Mouse (Mus musculus) liver, adult 2 months (tissue): ENCODE results near the gene Dennd1c. TPM values are rescaled to one million over a fixed set of nuclear protein-coding genes. Genes with fewer than 3 reads are reported as not detected.
A peak's percentile ranks its signal among the peaks of the same experiment; 100 is the strongest.

Experiments
- DNase-seq: peaks from one replicate; pipeline ENCODE4 v3.0.0-alpha.2; 2011; ENCODE audit warnings: low read depth, low spot score; ENCODE audit errors: extremely low read depth
- H3K27ac ChIP-seq: fragments of 200-500 bp; replicated peaks from 2 replicates; pipeline ENCODE4 v1.5.1; 2012; ENCODE audit warnings: low read depth, mild to moderate bottlenecking, control low read depth, inconsistent platforms, low read length; ENCODE audit not compliant: insufficient read depth
- H3K27me3 ChIP-seq: fragments of 200-500 bp; 2 replicates; pipeline ENCODE4 v1.6.1; 2012; ENCODE audit warnings: mild to moderate bottlenecking, moderate library complexity, low read length, inconsistent platforms; ENCODE audit not compliant: control insufficient read depth, insufficient read depth
- H3K36me3 ChIP-seq: fragments of 200-500 bp; 2 replicates; pipeline ENCODE4 v1.6.1; 2012; ENCODE audit warnings: low read length, inconsistent platforms; ENCODE audit not compliant: control insufficient read depth, insufficient read depth
- H3K4me1 ChIP-seq: fragments of 200-500 bp; 2 replicates; pipeline ENCODE4 v1.6.1; 2011; ENCODE audit warnings: low read length; ENCODE audit not compliant: control insufficient read depth, insufficient read depth
- H3K4me3 ChIP-seq: fragments of 200-500 bp; 2 replicates; pipeline ENCODE4 v1.5.1; 2011; ENCODE audit warnings: low read depth, mild to moderate bottlenecking, control low read depth, low read length, moderate library complexity; ENCODE audit not compliant: insufficient read depth
- H3K79me2 ChIP-seq: fragments of 200-500 bp; 2 replicates; pipeline ENCODE4 v1.6.1; 2012; ENCODE audit warnings: inconsistent platforms, mild to moderate bottlenecking, low read length, moderate library complexity; ENCODE audit not compliant: control insufficient read depth, insufficient read depth
- H3K9ac ChIP-seq: fragments of 200-500 bp; 2 replicates; pipeline ENCODE4 v1.6.1; 2012; ENCODE audit warnings: low read depth, mild to moderate bottlenecking, control low read depth, inconsistent platforms, low read length
- CTCF ChIP-seq: fragments of 200-500 bp; IDR thresholded peaks from 2 replicates; pipeline ENCODE4 v1.5.1; 2011; ENCODE audit warnings: low read depth, low read length, control low read depth
- POLR2A ChIP-seq: fragments of 200-500 bp; IDR thresholded peaks from 2 replicates; pipeline ENCODE4 v1.6.1; 2011; ENCODE audit warnings: low read length, control low read depth; ENCODE audit not compliant: insufficient read depth; ENCODE audit errors: extremely low read depth
- WGBS: fragments of 180-500 bp; shearing (Covaris S2); methylation state at CpG from one replicate; pipeline ENCODE4 v1.1.7; 2018; 5-methylcytosine and 5-hydroxymethylcytosine counted together
- polyA plus RNA-seq: library from polyadenylated mRNA; depleted of rRNA; stranded (reverse); fragments of >200 nt; gene quantifications from 2 replicates; pipeline ENCODE4 v1.2.3, GENCODE M21; 2012; rRNA removed
- total RNA-seq: library from RNA; depleted of rRNA; stranded (reverse); fragments of >200 nt; gene quantifications from 2 replicates; pipeline ENCODE4 v1.2.3, GENCODE M21; 2014; rRNA removed

Dennd1c gene
- total RNA-seq (0.54 and 0.92 TPM in 2 replicates), polyA plus RNA-seq (1.2 and 1.6 TPM in 2 replicates)

GRCm38 (mm10) chr17:57078336-57078735 lies at the start of gene Dennd1c:
Dennd1c (minus strand) TSS chr17:57078514.
- TF ChIP-seq POLR2A: 0 out of 2 replicates have a peak, but pooled peaks have one; percentile 30
- TF ChIP-seq CTCF: no peak
- Histone ChIP-seq H3K79me2 (no peaks in the 10 kb centered on the region), H3K4me1 (no peaks in the 10 kb centered on the region), H3K27me3 (no peaks in the 10 kb centered on the region), H3K27ac (no peak within 1 kb of the TSS; the same call in 1 of the 2 replicates), H3K9ac (peak within 1 kb of the TSS; percentile 58; the same call in 1 of the 2 replicates), H3K4me3 (peak within 1 kb of the TSS; percentile 54), H3K36me3 (no peaks in the 10 kb centered on the region)
- 67% methylated on average over 6 of the region's 6 CpGs for WGBS
- no peak for DNase-seq

DNA sequence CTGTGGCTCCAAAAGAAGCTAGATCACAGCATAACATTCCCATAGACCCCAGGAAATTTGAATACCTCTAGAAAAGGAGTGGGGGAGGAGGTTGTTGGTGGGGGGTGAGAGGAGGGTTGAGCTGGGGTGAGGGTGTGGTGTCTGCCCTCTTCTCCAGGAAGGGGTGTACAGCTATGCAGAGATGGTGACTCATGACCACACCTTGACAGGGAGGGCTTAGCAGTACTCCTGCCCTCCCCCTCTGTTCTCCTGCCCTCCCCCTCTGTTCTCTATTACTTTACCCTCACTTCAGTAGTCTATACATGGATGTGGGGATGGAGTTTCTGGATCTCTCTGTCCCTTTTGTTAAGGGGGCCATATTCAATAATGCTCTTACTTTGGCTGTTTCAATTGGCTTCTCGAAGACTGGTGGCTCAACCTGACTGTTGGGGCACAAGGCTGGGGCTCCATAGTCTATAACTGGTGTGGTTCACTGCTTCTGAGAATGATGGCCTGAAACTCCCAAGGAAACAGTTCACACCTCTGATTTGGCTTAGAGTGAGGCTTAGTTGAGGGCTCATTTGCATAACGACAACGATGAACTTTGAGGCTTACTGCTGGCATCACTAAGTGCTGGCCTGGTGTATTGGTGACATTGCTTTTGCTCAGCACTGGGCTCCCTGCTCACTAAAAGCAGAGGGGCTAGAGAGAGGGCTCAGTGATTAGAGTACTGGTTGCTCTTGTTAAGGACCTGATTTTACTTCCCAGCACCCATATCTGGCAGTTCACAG lies 47.7 kb upstream of the Dennd1c start:
- no peaks in the 10 kb centered on the region for H3K4me1 ChIP-seq
- H3K27me3 ChIP-seq: no peaks in the 10 kb centered on the region
- no peak for DNase-seq
- no peak overlapping the region for H3K9ac ChIP-seq
- WGBS: 46% methylated on average over 3 of the region's 3 CpGs
- no peak for TF ChIP-seq POLR2A
- no peak for TF ChIP-seq CTCF
- H3K36me3 ChIP-seq: no peaks in the 10 kb centered on the region
- H3K4me3 ChIP-seq: no peak overlapping the region
- H3K79me2 ChIP-seq: no peaks in the 10 kb centered on the region
- no peak overlapping the region for H3K27ac ChIP-seq

GRCm38 (mm10) chr17:57124792-57125191 lies 46.5 kb upstream of the Dennd1c start:
- Histone ChIP-seq H3K27ac (no peak overlapping the region), H3K4me3 (no peak overlapping the region), H3K9ac (no peak overlapping the region), H3K36me3 (no peaks in the 10 kb centered on the region), H3K27me3 (no peaks in the 10 kb centered on the region), H3K79me2 (no peaks in the 10 kb centered on the region), H3K4me1 (no peaks in the 10 kb centered on the region)
- DNase-seq: no peak
- TF ChIP-seq CTCF (no peak), POLR2A (no peak)
- 77% methylated on average over 4 of the region's 4 CpGs for WGBS

DNA sequence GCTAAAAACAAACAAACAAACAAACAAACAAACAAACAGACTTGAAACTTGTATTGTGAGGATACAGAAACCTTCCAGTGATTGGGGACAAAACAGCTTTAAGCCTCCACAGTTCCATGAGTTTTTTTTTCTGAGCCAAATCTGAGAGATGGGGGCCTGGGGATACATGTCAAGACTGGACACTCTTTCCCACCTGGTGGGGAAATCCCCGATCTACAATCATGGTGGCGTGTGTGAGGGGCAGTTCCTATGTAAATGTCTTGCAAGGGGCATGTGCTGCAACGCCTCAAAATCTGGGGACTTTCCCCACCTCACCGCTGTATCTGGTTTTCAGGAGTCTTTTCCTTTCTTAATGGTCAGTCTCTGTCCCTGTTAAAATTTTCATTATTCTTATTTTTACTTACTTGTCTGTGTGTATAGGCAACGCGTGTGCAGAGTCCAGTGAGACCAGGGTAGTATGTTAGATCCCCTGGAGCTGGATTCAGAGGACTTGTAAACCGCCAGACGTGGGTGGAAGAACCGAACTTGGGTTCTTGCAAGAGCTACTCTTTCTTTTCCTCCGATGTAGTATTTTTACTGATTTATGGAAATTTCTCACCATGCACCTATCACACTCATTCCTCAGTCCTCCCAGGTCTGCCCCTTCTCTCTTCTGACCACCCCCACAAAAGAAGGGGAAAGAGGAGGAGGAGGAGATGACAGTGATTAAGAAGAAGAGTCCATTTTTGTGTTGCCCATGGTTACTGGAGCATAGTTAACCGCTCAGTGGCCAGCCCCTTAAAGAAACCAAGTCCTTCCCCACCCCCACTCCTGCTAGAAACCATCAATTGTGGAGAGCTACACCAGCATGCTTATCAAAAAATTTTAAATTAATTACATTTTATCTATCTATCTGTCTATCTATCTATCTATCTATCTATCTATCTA lies 45.1 kb upstream of the Dennd1c start:
- H3K27ac ChIP-seq: no peak overlapping the region
- 89% methylated on average over 11 of the region's 11 CpGs for WGBS
- no peaks in the 10 kb centered on the region for H3K27me3 ChIP-seq

DNA sequence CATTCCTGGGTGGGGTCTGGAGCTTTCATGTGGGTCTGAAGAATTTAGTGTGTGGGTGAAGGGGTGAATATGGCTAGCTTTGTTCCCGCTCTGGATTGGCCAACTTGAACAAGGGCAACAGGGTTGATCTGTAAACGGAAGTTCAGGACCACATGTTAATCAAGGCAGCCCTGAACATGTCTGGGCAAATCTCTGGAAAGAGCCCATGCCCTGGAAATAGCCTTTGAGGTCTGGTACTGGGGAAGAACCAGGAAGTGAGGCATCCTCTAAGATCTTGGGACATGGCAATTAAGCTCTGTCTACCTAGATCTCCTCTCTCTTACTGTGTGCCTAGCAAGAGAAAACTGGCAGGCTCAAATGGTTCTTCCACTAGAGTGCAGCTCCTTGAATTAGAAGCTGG lies 43.5 kb upstream of the Dennd1c start:
- 88% methylated on average over 2 of the region's 2 CpGs for WGBS
- no peak for TF ChIP-seq POLR2A
- TF ChIP-seq CTCF: no peak
- no peak overlapping the region for H3K27ac ChIP-seq

More for the DNA sequence above, 45.1 kb upstream of the Dennd1c start:
- TF ChIP-seq CTCF: no peak
- TF ChIP-seq POLR2A: no peak
- H3K36me3 ChIP-seq: no peaks in the 10 kb centered on the region
- H3K4me3 ChIP-seq: no peak overlapping the region
- no peak overlapping the region for H3K9ac ChIP-seq
- DNase-seq: no peak
- H3K4me1 ChIP-seq: no peaks in the 10 kb centered on the region
- H3K79me2 ChIP-seq: no peaks in the 10 kb centered on the region

More for the DNA sequence above, 43.5 kb upstream of the Dennd1c start:
- Histone ChIP-seq H3K79me2 (no peaks in the 10 kb centered on the region), H3K9ac (no peak overlapping the region), H3K4me1 (no peaks in the 10 kb centered on the region), H3K4me3 (no peak overlapping the region), H3K36me3 (no peaks in the 10 kb centered on the region), H3K27me3 (no peaks in the 10 kb centered on the region)
- DNase-seq: no peak
